Mouse (Mus musculus) embryonic fibroblast, embryonic 13.5 days (primary cell): ENCODE results near the gene Mpv17l2.

Experiments
- CTCF ChIP-seq: IDR thresholded peaks from 2 replicates; pipeline ENCODE4 v1.5.1; 2011; ENCODE audit warnings: mild to moderate bottlenecking, control low read depth, low read length, moderate library complexity, borderline replicate concordance; ENCODE audit not compliant: insufficient read depth
- POLR2A ChIP-seq: IDR thresholded peaks from 2 replicates; pipeline ENCODE4 v1.6.1; 2011; ENCODE audit warnings: low read depth, mild to moderate bottlenecking, control low read depth, low read length, moderate library complexity

DNA sequence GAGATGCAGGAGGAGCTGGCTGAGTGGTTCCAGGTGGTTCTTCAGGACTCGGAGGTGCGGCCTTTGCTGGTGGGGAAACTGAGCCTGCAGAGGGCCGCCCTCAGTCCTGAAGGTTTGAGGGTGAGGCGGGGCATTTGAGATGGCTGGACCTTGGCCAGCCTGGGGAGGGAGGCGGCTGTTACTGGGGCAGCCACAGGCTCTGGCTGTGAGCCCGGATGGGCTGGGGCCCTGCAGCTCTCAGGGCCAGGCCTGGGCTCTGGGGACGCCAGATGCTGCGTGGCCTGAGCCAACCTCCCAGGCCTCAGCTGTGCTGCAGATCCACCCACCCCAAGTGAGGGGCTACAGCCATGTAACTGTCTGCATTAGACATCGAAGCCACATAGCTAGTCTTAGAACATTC is 13.1 kb upstream of the Mpv17l2 start:
- TF ChIP-seq CTCF (no peak), POLR2A (no peak)
